Mouse (Mus musculus) stomach, postnatal 0 days (tissue): Measurements from ENCODE around the gene Chil4.
"Not testable (repeated sequence)": the region's sequence is repeated elsewhere in the genome, so short reads cannot be mapped to it uniquely, and the experiment has no call there.

Source experiments
- CTCF ChIP-seq: IDR thresholded peaks from 2 replicates; pipeline ENCODE4 v1.5.1; 2016; ENCODE audit warnings: antibody characterized with exemption, low read depth, mild to moderate bottlenecking, moderate library complexity
- EP300 ChIP-seq: optimal IDR thresholded peaks from 2 replicates; pipeline ENCODE3; 2016; ENCODE audit warnings: antibody characterized with exemption

DNA sequence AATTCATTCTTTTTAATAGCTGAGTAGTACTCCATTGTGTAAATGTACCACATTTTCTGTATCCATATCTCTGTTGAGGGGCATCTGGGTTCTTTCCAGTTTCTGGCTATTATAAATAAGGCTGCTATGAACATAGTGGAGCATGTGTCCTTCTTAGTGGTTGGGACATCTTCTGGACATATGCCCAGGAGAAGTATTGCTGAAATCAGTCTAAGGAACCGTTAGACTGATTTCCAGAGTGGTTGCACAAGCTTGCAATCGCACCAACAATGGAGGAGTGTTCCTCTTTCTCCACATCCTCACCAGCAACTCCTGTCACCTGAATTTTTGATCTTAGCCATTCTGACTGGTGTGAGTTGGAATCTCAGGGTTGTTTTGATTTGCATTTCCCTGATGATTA lies 46.8 kb downstream of the Chil4 start:
- TF ChIP-seq CTCF, EP300: not testable (repeated sequence)
